Mouse (Mus musculus) stomach, embryonic 15.5 days (tissue): ENCODE measurements around the gene Dnm1. TPM values are rescaled to one million over a fixed set of nuclear protein-coding genes. Genes with fewer than 3 reads are reported as not detected.

Experiments used
- ATAC-seq: fragments of 200-750 bp; cut with Nextera tagmentation; 2 replicates; pipeline ENCODE4 v1.8.0; 2017; ENCODE audit warnings: low read depth, moderate number of reproducible peaks, moderate TSS enrichment; ENCODE audit not compliant: insufficient read depth, low FRiP score
- H3K27ac ChIP-seq: fragments of 300-500 bp; sonication (generic); 2 replicates; pipeline ENCODE4 v1.5.1; 2015; ENCODE audit warnings: mild to moderate bottlenecking, inconsistent platforms
- H3K27me3 ChIP-seq: fragments of 300-500 bp; sonication (generic); replicated peaks from 2 replicates; pipeline ENCODE4 v1.6.1; 2015; ENCODE audit warnings: inconsistent platforms
- H3K36me3 ChIP-seq: fragments of 300-500 bp; sonication (generic); 2 replicates; pipeline ENCODE4 v1.6.1; 2015; ENCODE audit warnings: inconsistent platforms
- H3K4me1 ChIP-seq: fragments of 300-500 bp; sonication (generic); 2 replicates; pipeline ENCODE4 v1.6.1; 2015; ENCODE audit warnings: inconsistent platforms
- H3K4me2 ChIP-seq: fragments of 300-500 bp; sonication (generic); 2 replicates; pipeline ENCODE4 v1.6.1; 2015; ENCODE audit warnings: mild to moderate bottlenecking, inconsistent platforms
- H3K4me3 ChIP-seq: fragments of 300-500 bp; sonication (generic); replicated peaks from 2 replicates; pipeline ENCODE4 v1.5.1; 2015; ENCODE audit warnings: inconsistent platforms
- H3K9ac ChIP-seq: fragments of 300-500 bp; sonication (generic); 2 replicates; pipeline ENCODE4 v1.6.1; 2015; ENCODE audit warnings: inconsistent platforms
- H3K9me3 ChIP-seq: fragments of 300-500 bp; sonication (generic); 2 replicates; pipeline ENCODE4 v1.6.1; 2016; ENCODE audit warnings: inconsistent platforms
- WGBS: fragments of 180-500 bp; shearing (Covaris S2); methylation state at CpG from one replicate; pipeline ENCODE4 v1.1.7; 2015; 5-methylcytosine and 5-hydroxymethylcytosine counted together
- polyA plus RNA-seq: library from polyadenylated mRNA; unstranded; fragments of >200 nt; fragmentation: Nextera tagmentation; extraction: Ambion mirVana; gene quantifications from 2 replicates; pipeline ENCODE4 v1.2.1, GENCODE M21; 2015

The Dnm1 gene
- polyA plus RNA-seq, 1 experiment from 2014 or later = 12.1 TPM

GRCm38 (mm10) chr2:32317791-32318417, 35.2 kb downstream of the Dnm1 start:
- Histone ChIP-seq H3K9me3 (no peaks in the 10 kb centered on the region), H3K4me3 (peak overlapping the region; percentile 49), H3K9ac (peak overlapping the region; percentile 50), H3K4me1 (peaks cover 42% of the 10 kb centered on the region), H3K27me3 (no peaks in the 10 kb centered on the region), H3K36me3 (no peaks in the 10 kb centered on the region), H3K27ac (peak overlapping the region; percentile 91), H3K4me2 (peak overlapping the region; percentile 52)
- WGBS = 7% methylated on average over 14 of the region's 19 CpGs
- peak; percentile 70 for ATAC-seq

- Histone ChIP-seq H3K4me1 (peaks cover 48% of the 10 kb centered on the region), H3K27ac (peak overlapping the region; percentile 91), H3K4me3 (no peak overlapping the region), H3K9me3 (no peaks in the 10 kb centered on the region), H3K4me2 (no peak overlapping the region; the same call in none of the 2 replicates), H3K36me3 (no peaks in the 10 kb centered on the region), H3K9ac (no peak overlapping the region), H3K27me3 (no peaks in the 10 kb centered on the region)
- WGBS = 37% methylated on average over 20 of the region's 20 CpGs
- peak; percentile 9; the same call in 1 of the 2 replicates for ATAC-seq
These were observed 36.1 kb downstream of the Dnm1 start for GRCm38 (mm10) chr2:32316887-32317656.

- peak; percentile 23; the same call in 1 of the 2 replicates for ATAC-seq
- Histone ChIP-seq H3K4me2 (peak overlapping the region; percentile 35), H3K9ac (no peak overlapping the region; the same call in 1 of the 2 replicates), H3K4me1 (peaks cover 59% of the 10 kb centered on the region), H3K36me3 (no peaks in the 10 kb centered on the region), H3K27me3 (no peaks in the 10 kb centered on the region), H3K27ac (peak overlapping the region; percentile 80), H3K4me3 (no peak overlapping the region), H3K9me3 (no peaks in the 10 kb centered on the region)
- WGBS = 16% methylated on average over 8 of the region's 8 CpGs
These were observed 37.4 kb downstream of the Dnm1 start for GRCm38 (mm10) chr2:32315751-32316150.

- Histone ChIP-seq H3K9me3 (no peaks in the 10 kb centered on the region), H3K36me3 (no peaks in the 10 kb centered on the region), H3K27me3 (no peaks in the 10 kb centered on the region), H3K27ac (peak overlapping the region; percentile 80), H3K4me3 (no peak overlapping the region), H3K4me2 (no peak overlapping the region), H3K9ac (no peak overlapping the region), H3K4me1 (peaks cover 57% of the 10 kb centered on the region)
- no peak for ATAC-seq
- WGBS = 92% methylated on average over 14 of the region's 14 CpGs
These were observed 38.3 kb downstream of the Dnm1 start for GRCm38 (mm10) chr2:32314831-32315230.

GRCm38 (mm10) chr2:32312318-32312964, 40.7 kb downstream of the Dnm1 start:
- H3K4me3 ChIP-seq = peak overlapping the region; percentile 72
- H3K27ac ChIP-seq = peak overlapping the region; percentile 35; the same call in 1 of the 2 replicates
- peaks cover 18% of the 10 kb centered on the region; the same call in 1 of the 2 replicates for H3K36me3 ChIP-seq
- peaks cover 43% of the 10 kb centered on the region for H3K4me1 ChIP-seq
- H3K9me3 ChIP-seq = no peaks in the 10 kb centered on the region
- H3K27me3 ChIP-seq = no peaks in the 10 kb centered on the region
- ATAC-seq = peak; percentile 71
- peak overlapping the region; percentile 100 for H3K4me2 ChIP-seq
- WGBS = 5% methylated on average over 47 of the region's 56 CpGs
- H3K9ac ChIP-seq = peak overlapping the region; percentile 69

- peaks cover 36% of the 10 kb centered on the region for H3K4me1 ChIP-seq
- WGBS = 13% methylated on average over 31 of the region's 42 CpGs
- H3K27me3 ChIP-seq = no peaks in the 10 kb centered on the region
- peak overlapping the region; percentile 55 for H3K27ac ChIP-seq
- H3K36me3 ChIP-seq = peaks cover 22% of the 10 kb centered on the region; the same call in 1 of the 2 replicates
- H3K9me3 ChIP-seq = no peaks in the 10 kb centered on the region
- no peak for ATAC-seq
- peak overlapping the region; percentile 72 for H3K4me3 ChIP-seq
- peak overlapping the region; percentile 100 for H3K4me2 ChIP-seq
- peak overlapping the region; percentile 69 for H3K9ac ChIP-seq
These were observed 41.5 kb downstream of the Dnm1 start for GRCm38 (mm10) chr2:32311443-32312317.

GRCm38 (mm10) chr2:32310096-32310845, 42.9 kb downstream of the Dnm1 start:
- no peak overlapping the region for H3K27ac ChIP-seq
- 81% methylated on average over 18 of the region's 18 CpGs for WGBS
- no peak for ATAC-seq

DNA sequence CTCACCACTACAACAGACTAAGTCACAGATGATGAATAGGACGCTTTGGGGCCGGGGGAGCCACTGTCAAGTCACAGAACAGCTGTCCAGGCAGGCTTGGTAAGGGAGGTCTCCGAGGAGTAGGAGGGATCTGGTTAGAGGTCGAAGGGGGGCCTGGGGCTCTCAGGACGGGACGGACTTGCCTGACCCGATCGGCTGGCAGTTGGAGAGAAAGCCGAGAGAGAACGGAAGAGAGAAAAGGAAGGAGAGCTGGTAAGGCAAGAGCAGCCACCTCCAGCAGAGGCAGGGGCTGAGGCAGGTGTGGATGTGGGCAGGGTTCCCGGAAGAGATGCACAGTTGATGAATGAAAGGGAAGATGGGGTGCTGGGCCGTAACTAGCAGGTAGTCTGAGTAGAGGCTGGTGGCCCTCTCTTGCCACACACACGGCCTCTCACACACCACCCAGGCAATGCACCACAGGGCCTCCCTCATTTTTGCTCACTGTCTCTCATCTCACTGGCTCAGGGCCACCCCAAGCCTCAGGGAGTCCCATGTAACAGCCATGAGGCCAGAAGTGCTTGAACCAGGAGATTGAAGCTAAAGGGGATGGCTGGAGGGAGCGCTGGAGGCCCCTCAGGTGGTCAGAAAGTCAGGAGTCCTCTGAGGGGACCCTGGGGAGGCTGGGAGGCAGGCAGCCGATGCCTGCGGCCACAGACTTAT, 44.1 kb downstream of the Dnm1 start:
- ATAC-seq = no peak
- 84% methylated on average over 16 of the region's 16 CpGs for WGBS
- H3K4me3 ChIP-seq = no peak overlapping the region
- peaks cover 26% of the 10 kb centered on the region for H3K4me1 ChIP-seq
- no peak overlapping the region for H3K27ac ChIP-seq
- H3K9me3 ChIP-seq = no peaks in the 10 kb centered on the region
- no peak overlapping the region for H3K9ac ChIP-seq
- H3K27me3 ChIP-seq = no peaks in the 10 kb centered on the region
- no peak overlapping the region for H3K4me2 ChIP-seq
- H3K36me3 ChIP-seq = peaks cover 44% of the 10 kb centered on the region

More at GRCm38 (mm10) chr2:32310096-32310845, 42.9 kb downstream of the Dnm1 start:
- peaks cover 35% of the 10 kb centered on the region for H3K36me3 ChIP-seq
- H3K9me3 ChIP-seq = no peaks in the 10 kb centered on the region
- H3K4me2 ChIP-seq = peak overlapping the region; percentile 100; the same call in 1 of the 2 replicates
- H3K4me1 ChIP-seq = peaks cover 26% of the 10 kb centered on the region
- no peak overlapping the region for H3K9ac ChIP-seq
- H3K27me3 ChIP-seq = no peaks in the 10 kb centered on the region
- H3K4me3 ChIP-seq = 0 out of 2 replicates have a peak overlapping the region, but pooled peaks have one; percentile 72

GRCm38 (mm10) chr2:32307941-32308760, 45.0 kb downstream of the Dnm1 start:
- no peak for ATAC-seq
- H3K9me3 ChIP-seq = no peaks in the 10 kb centered on the region
- H3K27ac ChIP-seq = no peak overlapping the region
- peaks cover 53% of the 10 kb centered on the region for H3K36me3 ChIP-seq
- H3K4me1 ChIP-seq = peaks cover 26% of the 10 kb centered on the region
- no peak overlapping the region for H3K4me3 ChIP-seq
- H3K9ac ChIP-seq = no peak overlapping the region
- no peak overlapping the region for H3K4me2 ChIP-seq
- WGBS = 52% methylated on average over 8 of the region's 8 CpGs
- no peaks in the 10 kb centered on the region for H3K27me3 ChIP-seq
